In the genomic region with DNA sequence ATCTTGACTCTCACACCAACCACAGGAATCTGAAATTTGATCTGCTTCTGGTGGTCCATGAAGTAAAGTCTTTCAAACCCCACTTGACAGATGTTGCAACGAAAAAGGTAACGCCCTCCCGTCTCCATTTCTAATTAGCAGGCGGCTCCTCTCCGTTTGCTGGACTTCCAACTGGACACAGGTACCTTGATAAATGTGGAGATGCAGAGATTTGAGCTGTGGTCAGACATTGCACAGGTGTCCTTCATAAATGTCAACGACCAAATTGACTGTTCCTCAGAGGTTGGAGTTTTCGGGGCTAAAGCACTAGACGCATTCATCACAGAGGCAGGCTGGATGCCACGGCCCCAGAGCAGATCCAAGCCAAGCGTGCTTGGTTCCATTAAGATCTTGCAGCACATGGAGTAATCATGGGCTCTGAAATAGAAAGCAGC, we compare ENCODE assay signal across 15 mouse cellular contexts. TPM values are rescaled to one million over a fixed set of nuclear protein-coding genes. Genes with fewer than 3 reads are reported as not detected.
A peak's percentile ranks its signal among the peaks of the same experiment; 100 is the strongest.
DNase-seq lines count a peak whose midpoint lies in the region; ATAC-seq and TF ChIP-seq lines count a peak whose summit lies in the region.
"Had no signal": no experiment of that assay in that cellular context is flagged by ENCODE, and none has a peak within 500 bp of the region (broad histone marks: within the 10 kb centered on the region; RNA-seq: fewer than 3 reads in every experiment).

No protein-coding gene starts in this region.

- no peak overlapping the region for H3K9ac ChIP-seq in embryonic facial prominence, embryonic 11.5 days (replicated peaks; ENCODE audit: low read length)
- no peak overlapping the region for H3K9ac ChIP-seq in kidney, postnatal 0 days (ENCODE audit: low read depth, low read length)
- H3K9ac ChIP-seq in embryonic facial prominence, embryonic 14.5 days (ENCODE audit: low read depth, low read length) = no peak overlapping the region
- no peak overlapping the region for H3K9ac ChIP-seq in limb, embryonic 14.5 days (ENCODE audit: low read depth, low read length, severe bottlenecking)
- no peak overlapping the region for H3K9ac ChIP-seq in midbrain, postnatal 0 days (replicated peaks; ENCODE audit: low read length, poor library complexity, severe bottlenecking)
- H3K9ac ChIP-seq: forebrain, postnatal 0 days; hindbrain, embryonic 13.5 days had no signal

- DNase-seq in embryonic facial prominence, embryonic 11.5 days (ENCODE audit: low spot score) = peak; percentile 40
- no peak for DNase-seq in embryonic facial prominence, embryonic 10.5 days (ENCODE audit: low spot score)
- DNase-seq in kidney, postnatal 0 days (ENCODE audit: low spot score) = peak; percentile 76
- DNase-seq in kidney, adult 2 months = no peak
- DNase-seq in embryonic facial prominence, embryonic 14.5 days (ENCODE audit: low spot score) = peak; percentile 85
- peak; percentile 61 for DNase-seq in limb, embryonic 14.5 days (ENCODE audit: low spot score)
- DNase-seq in adrenal gland, postnatal 10 days = no peak
- no peak for DNase-seq in midbrain, postnatal 0 days (ENCODE audit: low spot score)
- DNase-seq: cerebellum, postnatal 36 days; forebrain, postnatal 0 days; layer of hippocampus, postnatal 36 days; lung, postnatal 10 days; thymus, postnatal 14 days had no signal

- H3K9me3 ChIP-seq in embryonic facial prominence, embryonic 11.5 days (replicated peaks; ENCODE audit: control insufficient read depth, low read length) = no peaks in the 10 kb centered on the region
- no peaks in the 10 kb centered on the region for H3K9me3 ChIP-seq in embryonic facial prominence, embryonic 10.5 days
- H3K9me3 ChIP-seq in kidney, postnatal 0 days (replicated peaks; ENCODE audit: low read length) = no peaks in the 10 kb centered on the region
- no peaks in the 10 kb centered on the region for H3K9me3 ChIP-seq in embryonic facial prominence, embryonic 14.5 days (ENCODE audit: control insufficient read depth, low read length)
- H3K9me3 ChIP-seq in limb, embryonic 14.5 days (ENCODE audit: control insufficient read depth, low read length) = no peaks in the 10 kb centered on the region
- H3K9me3 ChIP-seq in midbrain, postnatal 0 days (ENCODE audit: low read length) = no peaks in the 10 kb centered on the region
- H3K9me3 ChIP-seq: hindbrain, embryonic 13.5 days had no signal

- TF ChIP-seq CTCF in kidney, postnatal 0 days (IDR thresholded peaks at IDR 0.05; ENCODE audit: low read depth) = no peak
- no peak for TF ChIP-seq CTCF in kidney, adult 2 months (conservative IDR thresholded peaks at IDR 0.05; ENCODE audit: insufficient read depth, insufficient read length, low read depth, low read length)
- TF ChIP-seq CTCF in midbrain, postnatal 0 days (IDR thresholded peaks at IDR 0.05) = no peak

- no peaks in the 10 kb centered on the region for H3K4me1 ChIP-seq in embryonic facial prominence, embryonic 11.5 days (ENCODE audit: control insufficient read depth, insufficient read depth, low read length)
- H3K4me1 ChIP-seq in embryonic facial prominence, embryonic 10.5 days = peaks cover 15% of the 10 kb centered on the region
- H3K4me1 ChIP-seq in kidney, postnatal 0 days (replicated peaks; ENCODE audit: insufficient read depth, low read length) = peaks cover 3% of the 10 kb centered on the region; the same call in 1 of the 2 replicates
- H3K4me1 ChIP-seq in kidney, adult 2 months (ENCODE audit: control insufficient read depth, insufficient read depth, low read length) = no peaks in the 10 kb centered on the region
- peaks cover 7% of the 10 kb centered on the region; the same call in 1 of the 2 replicates for H3K4me1 ChIP-seq in embryonic facial prominence, embryonic 14.5 days (ENCODE audit: control insufficient read depth, insufficient read depth, low read length)
- H3K4me1 ChIP-seq in limb, embryonic 14.5 days (ENCODE audit: control insufficient read depth, insufficient read depth, low read length) = peaks cover 25% of the 10 kb centered on the region
- no peaks in the 10 kb centered on the region for H3K4me1 ChIP-seq in midbrain, postnatal 0 days (ENCODE audit: insufficient read depth, low read length)
- H3K4me1 ChIP-seq: hindbrain, embryonic 13.5 days had no signal

- H3K27me3 ChIP-seq in embryonic facial prominence, embryonic 11.5 days (ENCODE audit: control insufficient read depth, insufficient read depth, low read length) = no peaks in the 10 kb centered on the region
- no peaks in the 10 kb centered on the region for H3K27me3 ChIP-seq in embryonic facial prominence, embryonic 10.5 days (replicated peaks; ENCODE audit: low read depth, poor library complexity, severe bottlenecking)
- H3K27me3 ChIP-seq in kidney, postnatal 0 days (ENCODE audit: insufficient read depth, low read length) = no peaks in the 10 kb centered on the region
- no peaks in the 10 kb centered on the region for H3K27me3 ChIP-seq in kidney, adult 2 months (replicated peaks; ENCODE audit: control insufficient read depth, insufficient read depth, low read length)
- H3K27me3 ChIP-seq in embryonic facial prominence, embryonic 14.5 days (replicated peaks; ENCODE audit: control insufficient read depth, insufficient read depth, low read length) = no peaks in the 10 kb centered on the region
- H3K27me3 ChIP-seq in limb, embryonic 14.5 days (ENCODE audit: control insufficient read depth, insufficient read depth, low read length) = no peaks in the 10 kb centered on the region
- no peaks in the 10 kb centered on the region for H3K27me3 ChIP-seq in midbrain, postnatal 0 days (ENCODE audit: insufficient read depth, low read length)
- H3K27me3 ChIP-seq: hindbrain, embryonic 13.5 days had no signal

- no peak overlapping the region for H3K27ac ChIP-seq in embryonic facial prominence, embryonic 11.5 days (replicated peaks; ENCODE audit: low read depth, low read length)
- H3K27ac ChIP-seq in embryonic facial prominence, embryonic 10.5 days (replicated peaks) = no peak overlapping the region
- H3K27ac ChIP-seq in kidney, postnatal 0 days = no peak overlapping the region
- H3K27ac ChIP-seq in kidney, adult 2 months (ENCODE audit: insufficient read depth, low read depth, low read length) = no peak overlapping the region
- peak overlapping the region; percentile 67 for H3K27ac ChIP-seq in embryonic facial prominence, embryonic 14.5 days (replicated peaks; ENCODE audit: low read depth, low read length)
- peak overlapping the region; percentile 58 for H3K27ac ChIP-seq in limb, embryonic 14.5 days (replicated peaks; ENCODE audit: low read depth, low read length)
- no peak overlapping the region for H3K27ac ChIP-seq in midbrain, postnatal 0 days (ENCODE audit: low read depth, low read length)
- H3K27ac ChIP-seq: hindbrain, embryonic 13.5 days had no signal

- H3K4me2 ChIP-seq in embryonic facial prominence, embryonic 11.5 days (ENCODE audit: low read depth, low read length) = no peak overlapping the region
- peak overlapping the region; percentile 27 for H3K4me2 ChIP-seq in kidney, postnatal 0 days (ENCODE audit: low read length)
- peak overlapping the region; percentile 39 for H3K4me2 ChIP-seq in embryonic facial prominence, embryonic 14.5 days (ENCODE audit: low read depth, low read length)
- H3K4me2 ChIP-seq in limb, embryonic 14.5 days (replicated peaks; ENCODE audit: low read depth, low read length, severe bottlenecking) = no peak overlapping the region; the same call in 1 of the 2 replicates
- no peak overlapping the region for H3K4me2 ChIP-seq in midbrain, postnatal 0 days (ENCODE audit: low read depth, low read length, poor library complexity, severe bottlenecking)
- H3K4me2 ChIP-seq: hindbrain, embryonic 13.5 days had no signal

- TF ChIP-seq POLR2A in kidney, adult 2 months (IDR thresholded peaks at IDR 0.05; ENCODE audit: low read depth, low read length) = no peak
- TF ChIP-seq POLR2A in limb, embryonic 14.5 days (IDR thresholded peaks at IDR 0.05; ENCODE audit: borderline replicate concordance, extremely low read depth, insufficient read depth, insufficient read length) = no peak

- H3K36me3 ChIP-seq in embryonic facial prominence, embryonic 11.5 days (replicated peaks; ENCODE audit: control insufficient read depth, insufficient read depth, low read depth, low read length) = no peaks in the 10 kb centered on the region
- H3K36me3 ChIP-seq in embryonic facial prominence, embryonic 10.5 days (replicated peaks) = no peaks in the 10 kb centered on the region
- no peaks in the 10 kb centered on the region for H3K36me3 ChIP-seq in kidney, postnatal 0 days (ENCODE audit: insufficient read depth, low read length)
- no peaks in the 10 kb centered on the region for H3K36me3 ChIP-seq in kidney, adult 2 months (ENCODE audit: control insufficient read depth, insufficient read depth, low read length)
- no peaks in the 10 kb centered on the region for H3K36me3 ChIP-seq in embryonic facial prominence, embryonic 14.5 days (ENCODE audit: control insufficient read depth, insufficient read depth, low read length)
- no peaks in the 10 kb centered on the region for H3K36me3 ChIP-seq in limb, embryonic 14.5 days (ENCODE audit: control insufficient read depth, insufficient read depth, low read length)
- no peaks in the 10 kb centered on the region for H3K36me3 ChIP-seq in midbrain, postnatal 0 days (ENCODE audit: insufficient read depth, low read length)
- H3K36me3 ChIP-seq: hindbrain, embryonic 13.5 days had no signal

- 62% methylated on average over 10 of the region's 10 CpGs for WGBS in embryonic facial prominence, embryonic 11.5 days
- 74% methylated on average over 10 of the region's 10 CpGs for WGBS in embryonic facial prominence, embryonic 10.5 days
- WGBS in kidney, postnatal 0 days = 27% methylated on average over 10 of the region's 10 CpGs
- WGBS in kidney, adult 2 months = 27% methylated on average over 10 of the region's 10 CpGs
- WGBS in embryonic facial prominence, embryonic 14.5 days = 31% methylated on average over 10 of the region's 10 CpGs
- 7% methylated on average over 10 of the region's 10 CpGs for WGBS in limb, embryonic 14.5 days
- WGBS in midbrain, postnatal 0 days = 79% methylated on average over 10 of the region's 10 CpGs

- no peak overlapping the region for H3K4me3 ChIP-seq in embryonic facial prominence, embryonic 11.5 days (ENCODE audit: low read depth, low read length)
- no peak overlapping the region for H3K4me3 ChIP-seq in embryonic facial prominence, embryonic 10.5 days
- no peak overlapping the region for H3K4me3 ChIP-seq in kidney, postnatal 0 days (replicated peaks; ENCODE audit: low read depth, low read length)
- H3K4me3 ChIP-seq in kidney, adult 2 months (ENCODE audit: insufficient read depth, low read depth, low read length) = no peak overlapping the region
- H3K4me3 ChIP-seq in embryonic facial prominence, embryonic 14.5 days (ENCODE audit: low read depth, low read length) = no peak overlapping the region
- H3K4me3 ChIP-seq in limb, embryonic 14.5 days (replicated peaks; ENCODE audit: low read length) = no peak overlapping the region
- H3K4me3 ChIP-seq in midbrain, postnatal 0 days (ENCODE audit: low read depth, low read length) = no peak overlapping the region
- H3K4me3 ChIP-seq: hindbrain, embryonic 13.5 days had no signal

- ATAC-seq in embryonic facial prominence, embryonic 11.5 days (replicated peaks; ENCODE audit: insufficient number of reproducible peaks, low FRiP score, low TSS enrichment, low read depth) = no peak
- ATAC-seq in kidney, postnatal 0 days (replicated peaks; ENCODE audit: low FRiP score, low read depth) = no peak
- ATAC-seq in embryonic facial prominence, embryonic 14.5 days (ENCODE audit: low read depth) = no peak
- ATAC-seq in limb, embryonic 14.5 days (ENCODE audit: low FRiP score, low read depth) = 0 out of 2 replicates have a peak, but pooled peaks have one; percentile 31
- ATAC-seq in midbrain, postnatal 0 days (ENCODE audit: low FRiP score) = no peak
- ATAC-seq: forebrain, postnatal 0 days; midbrain, embryonic 16.5 days had no signal

RNA-seq across cellular contexts. Expression of gene Intu, which starts 47.8 kb away (rescaled TPM):
- polyA plus RNA-seq in embryonic facial prominence, embryonic 11.5 days (2014; fragmentation: Nextera tagmentation; extraction: Ambion mirVana) = 6.2 and 7.1 TPM in 2 replicates
- polyA plus RNA-seq in embryonic facial prominence, embryonic 10.5 days (2016; fragmentation: Nextera tagmentation; extraction: Ambion mirVana) = 6.0 and 6.3 TPM in 2 replicates
- polyA plus RNA-seq in kidney, postnatal 0 days (2015; fragmentation: Nextera tagmentation; extraction: Ambion mirVana) = 2.0 and 2.3 TPM in 2 replicates
- 3.6 and 4.0 TPM in 2 replicates for polyA plus RNA-seq in kidney, adult 2 months (2012; rRNA removed)
- polyA plus RNA-seq in embryonic facial prominence, embryonic 14.5 days (2014; fragmentation: Nextera tagmentation; extraction: Ambion mirVana) = 3.8 and 4.0 TPM in 2 replicates
- polyA plus RNA-seq in limb, embryonic 14.5 days (2012; rRNA removed) = 6.4 and 6.9 TPM in 2 replicates
- 2.8 and 3.6 TPM in 2 replicates for polyA plus RNA-seq in limb, embryonic 14.5 days (2014; fragmentation: Nextera tagmentation; extraction: Ambion mirVana)
- 1 to 10 TPM; 2.6 to 2.8 TPM for total RNA-seq in adrenal gland, postnatal 10 days (2021)
- 6.7 and 7.6 TPM in 2 replicates for total RNA-seq in midbrain, postnatal 0 days (2014; rRNA removed)
- 2.5 TPM in 2 replicates for polyA plus RNA-seq in midbrain, postnatal 0 days (2015; fragmentation: Nextera tagmentation; extraction: Ambion mirVana)

Comparison
In these comparisons a context has a peak if more than half of its experiments do, and no peak if none do; other contexts are left out.
1. DNase-seq: peak in embryonic facial prominence, embryonic 11.5 days (single experiment), kidney, postnatal 0 days (single experiment), embryonic facial prominence, embryonic 14.5 days (single experiment) and limb, embryonic 14.5 days (single experiment); none in embryonic facial prominence, embryonic 10.5 days (single experiment), kidney, adult 2 months (single experiment), adrenal gland, postnatal 10 days (single experiment) and midbrain, postnatal 0 days (single experiment).
2. H3K27ac ChIP-seq: peak in embryonic facial prominence, embryonic 14.5 days (single experiment) and limb, embryonic 14.5 days (single experiment); none in embryonic facial prominence, embryonic 11.5 days (single experiment), embryonic facial prominence, embryonic 10.5 days (single experiment), kidney, postnatal 0 days (single experiment), kidney, adult 2 months (single experiment) and midbrain, postnatal 0 days (single experiment).
3. H3K4me2 ChIP-seq: peak in kidney, postnatal 0 days (single experiment) and embryonic facial prominence, embryonic 14.5 days (single experiment); none in embryonic facial prominence, embryonic 11.5 days (single experiment), limb, embryonic 14.5 days (single experiment) and midbrain, postnatal 0 days (single experiment).